Mouse (Mus musculus) olfactory bulb, adult 2 months (tissue): Measurements from ENCODE around the gene Slc15a2. TPM values are rescaled to one million over a fixed set of nuclear protein-coding genes. Genes with fewer than 3 reads are reported as not detected.

Source experiments
- H3K27ac ChIP-seq: fragments of 200-500 bp; 2 replicates; pipeline ENCODE4 v1.5.1; 2012; ENCODE audit warnings: low read depth, low read length; ENCODE audit not compliant: insufficient read depth
- H3K4me1 ChIP-seq: fragments of 200-500 bp; 2 replicates; pipeline ENCODE4 v1.6.1; 2012; ENCODE audit warnings: low read length; ENCODE audit not compliant: control insufficient read depth, insufficient read depth
- H3K4me3 ChIP-seq: fragments of 200-500 bp; 2 replicates; pipeline ENCODE4 v1.5.1; 2012; ENCODE audit warnings: mild to moderate bottlenecking, low read depth, low read length, moderate library complexity; ENCODE audit not compliant: insufficient read depth
- CTCF ChIP-seq: fragments of 200-500 bp; IDR thresholded peaks from 2 replicates; pipeline ENCODE4 v1.5.1; 2012; ENCODE audit warnings: low read depth, mild to moderate bottlenecking, low read length, moderate library complexity; ENCODE audit not compliant: insufficient read depth
- POLR2A ChIP-seq: fragments of 200-500 bp; IDR thresholded peaks from 2 replicates; pipeline ENCODE4 v1.6.1; 2012; ENCODE audit warnings: mild to moderate bottlenecking, low read depth, low read length, moderate library complexity; ENCODE audit not compliant: insufficient read depth
- WGBS: fragments of 180-500 bp; shearing (Covaris S2); methylation state at CpG from one replicate; pipeline ENCODE4 v1.1.7; 2018; 5-methylcytosine and 5-hydroxymethylcytosine counted together
- polyA plus RNA-seq: library from polyadenylated mRNA; stranded (reverse); fragments of >200 nt; gene quantifications from 2 replicates; pipeline ENCODE4 v1.2.4, GENCODE M21; 2012; ENCODE audit warnings: low replicate concordance; ENCODE audit not compliant: missing spikeins, insufficient read depth, insufficient read length

Slc15a2 gene
- polyA plus RNA-seq, 1 experiment = not detected

DNA sequence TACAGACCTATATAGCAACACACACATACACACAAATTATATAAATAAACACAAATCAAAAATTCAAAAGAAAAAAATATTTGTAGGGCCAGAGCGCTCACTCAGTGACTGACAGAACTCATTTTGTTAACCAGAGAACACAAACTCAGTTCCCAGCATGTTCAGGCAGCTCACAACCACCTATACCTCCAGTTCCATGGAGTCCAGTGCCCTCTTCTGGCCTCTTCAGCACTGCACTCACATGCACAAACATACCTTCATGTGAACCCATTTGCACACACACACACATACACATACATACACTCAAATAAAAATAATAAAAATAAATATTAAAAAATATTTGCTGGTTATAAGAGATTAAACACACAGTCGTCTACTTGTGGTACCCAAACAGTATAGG lies 74.0 kb downstream of the Slc15a2 start:
- H3K4me3 ChIP-seq = no peak overlapping the region
- no peak for TF ChIP-seq CTCF
- TF ChIP-seq POLR2A = no peak
- WGBS = 96% methylated on average over 2 of the region's 2 CpGs
- no peaks in the 10 kb centered on the region for H3K4me1 ChIP-seq
- H3K27ac ChIP-seq = no peak overlapping the region

DNA sequence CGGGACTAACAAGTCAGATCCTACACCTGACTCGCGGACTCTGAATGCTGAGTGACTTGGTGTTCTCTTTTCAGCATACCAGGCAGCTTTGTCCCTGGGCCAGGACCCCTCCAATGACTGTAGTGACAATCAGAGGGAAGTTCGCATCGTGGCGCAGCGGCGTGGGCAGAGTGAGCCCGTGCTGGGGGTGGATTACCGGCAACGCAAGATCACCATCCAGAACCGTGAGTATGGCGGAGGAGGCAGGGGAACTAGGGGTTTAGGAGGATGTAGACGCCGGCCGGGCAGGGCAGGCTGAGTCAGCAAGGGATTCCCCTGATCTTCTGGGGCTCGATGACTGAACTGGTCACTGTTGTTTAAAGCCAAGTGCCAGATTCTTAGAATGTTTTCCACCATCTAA lies 75.4 kb downstream of the Slc15a2 start:
- WGBS = 95% methylated on average over 17 of the region's 17 CpGs
- Histone ChIP-seq H3K27ac (no peak overlapping the region), H3K4me1 (no peaks in the 10 kb centered on the region), H3K4me3 (no peak overlapping the region)
- TF ChIP-seq CTCF (no peak), POLR2A (no peak)

DNA sequence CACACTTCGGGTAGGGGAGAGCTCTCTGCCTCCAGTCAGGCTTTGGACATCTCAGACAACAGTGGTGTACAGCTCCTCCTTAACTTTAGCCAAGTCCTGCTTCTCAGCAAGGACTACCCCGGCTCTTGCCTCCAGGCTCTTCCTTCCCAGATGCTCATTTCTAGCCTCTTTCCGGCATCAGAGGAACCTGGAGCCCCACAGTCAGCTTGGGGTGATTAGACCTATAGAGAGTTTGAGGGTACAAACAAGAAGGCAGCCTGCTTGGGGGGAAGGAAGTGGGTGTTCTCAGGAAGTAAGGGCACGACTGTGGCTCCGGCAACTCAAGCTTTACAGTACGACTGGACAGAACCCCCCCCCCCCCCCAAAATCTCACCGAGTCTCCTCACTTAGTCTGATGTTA lies 76.0 kb downstream of the Slc15a2 start:
- 88% methylated on average over 7 of the region's 7 CpGs for WGBS
- no peaks in the 10 kb centered on the region for H3K4me1 ChIP-seq
- no peak overlapping the region for H3K4me3 ChIP-seq
- H3K27ac ChIP-seq = no peak overlapping the region
- TF ChIP-seq CTCF (no peak), POLR2A (no peak)

GRCm38 (mm10) chr16:36707702-36708423 lies 76.9 kb downstream of the Slc15a2 start:
- no peak overlapping the region for H3K4me3 ChIP-seq
- no peak for TF ChIP-seq POLR2A
- no peak for TF ChIP-seq CTCF
- 67% methylated on average over 6 of the region's 6 CpGs for WGBS
- H3K27ac ChIP-seq = no peak overlapping the region
- H3K4me1 ChIP-seq = no peaks in the 10 kb centered on the region

DNA sequence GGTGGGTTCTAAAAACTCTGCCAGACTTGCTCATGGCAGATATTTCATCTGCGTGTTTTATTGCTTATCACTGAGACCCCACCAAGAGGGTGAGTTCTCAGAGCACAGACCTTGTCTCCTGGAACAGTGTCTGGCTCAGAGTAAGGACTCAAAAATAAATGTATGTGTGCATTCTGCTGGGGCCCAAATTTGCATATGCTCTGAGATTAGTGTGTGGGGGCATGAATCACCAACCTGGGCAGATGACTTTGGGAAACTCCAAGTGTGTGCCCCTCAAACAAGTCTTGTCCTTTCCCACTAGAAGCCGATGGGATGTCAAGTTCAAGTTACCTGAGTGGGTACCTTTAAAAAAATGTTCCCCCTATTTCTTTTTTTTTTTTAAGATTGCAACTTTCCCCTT lies 84.3 kb downstream of the Slc15a2 start:
- WGBS = 90% methylated on average over 2 of the region's 2 CpGs
- H3K4me3 ChIP-seq = no peak overlapping the region
- no peaks in the 10 kb centered on the region for H3K4me1 ChIP-seq
- H3K27ac ChIP-seq = no peak overlapping the region
- TF ChIP-seq POLR2A = no peak
- no peak for TF ChIP-seq CTCF

Other genes starting within 250 kb of the Slc15a2 start
- not detected in 2 replicates for gene Casr, start 222.8 kb downstream of the Slc15a2 start, polyA plus RNA-seq
- gene Cd86, start 118.9 kb downstream of the Slc15a2 start, polyA plus RNA-seq = not detected in 2 replicates
- not detected in 2 replicates for gene Ildr1, start 91.0 kb downstream of the Slc15a2 start, polyA plus RNA-seq
- not detected in 2 replicates for gene Iqcb1, start 43.4 kb upstream of the Slc15a2 start, polyA plus RNA-seq
- gene Eaf2, start 90.0 kb upstream of the Slc15a2 start, polyA plus RNA-seq = not detected in 2 replicates
- gene Golgb1, start 90.2 kb upstream of the Slc15a2 start, polyA plus RNA-seq = 36.6 TPM in 1 of 2 replicates, not detected in the other
- gene Hcls1, start 150.0 kb upstream of the Slc15a2 start, polyA plus RNA-seq = 152 TPM in 1 of 2 replicates, not detected in the other
- not detected in 2 replicates for gene Fbxo40, start 205.5 kb upstream of the Slc15a2 start, polyA plus RNA-seq
- not detected in 2 replicates for gene Polq, start 226.8 kb upstream of the Slc15a2 start, polyA plus RNA-seq